Mouse (Mus musculus) large intestine, adult 2 months (tissue): Measurements from ENCODE around the gene Robo1. TPM values are rescaled to one million over a fixed set of nuclear protein-coding genes. Genes with fewer than 3 reads are reported as not detected.

Source experiments
- DNase-seq: peaks from one replicate; pipeline ENCODE4 v3.0.0-alpha.2; 2012; ENCODE audit warnings: low read depth, low spot score
- WGBS: fragments of 180-500 bp; shearing (Covaris S2); methylation state at CpG from one replicate; pipeline ENCODE4 v1.1.7; 2018; 5-methylcytosine and 5-hydroxymethylcytosine counted together
- polyA plus RNA-seq: library from polyadenylated mRNA; depleted of rRNA; stranded (reverse); fragments of >200 nt; gene quantifications from 2 replicates; pipeline ENCODE4 v1.2.3, GENCODE M21; 2012

Robo1 gene
- polyA plus RNA-seq, 1 experiment = 0.56 TPM

GRCm38 (mm10) chr16:73011313-73011712, 703.2 kb downstream of the Robo1 start:
- no peak for DNase-seq

GRCm38 (mm10) chr16:73012926-73013325, 704.8 kb downstream of the Robo1 start:
- DNase-seq = no peak
- 94% methylated on average over 11 of the region's 11 CpGs for WGBS

More at GRCm38 (mm10) chr16:73011313-73011712, 703.2 kb downstream of the Robo1 start:
- WGBS = 37% methylated on average over 7 of the region's 7 CpGs

- 49% methylated on average over 8 of the region's 8 CpGs for WGBS
- no peak for DNase-seq
These were observed 706.4 kb downstream of the Robo1 start for GRCm38 (mm10) chr16:73014544-73014943.

- 78% methylated on average over 4 of the region's 4 CpGs for WGBS
- no peak for DNase-seq
These were observed 707.9 kb downstream of the Robo1 start for GRCm38 (mm10) chr16:73015976-73016375.

GRCm38 (mm10) chr16:73016801-73017200, 708.7 kb downstream of the Robo1 start:
- WGBS = 70% methylated on average over 7 of the region's 7 CpGs
- no peak for DNase-seq

GRCm38 (mm10) chr16:73024326-73024725, 716.2 kb downstream of the Robo1 start:
- WGBS = 92% methylated on average over 13 of the region's 13 CpGs
- DNase-seq = no peak

GRCm38 (mm10) chr16:73027692-73028091, 719.6 kb downstream of the Robo1 start:
- 85% methylated on average over 14 of the region's 14 CpGs for WGBS
- DNase-seq = no peak

GRCm38 (mm10) chr16:73030999-73031398, 722.9 kb downstream of the Robo1 start:
- DNase-seq = no peak
- WGBS = 42% methylated on average over 4 of the region's 4 CpGs

GRCm38 (mm10) chr16:73035210-73035985, 727.3 kb downstream of the Robo1 start:
- DNase-seq = no peak
- WGBS = 92% methylated on average over 20 of the region's 20 CpGs

GRCm38 (mm10) chr16:73038552-73038951, 730.4 kb downstream of the Robo1 start:
- no peak for DNase-seq
- WGBS = 39% methylated on average over 7 of the region's 7 CpGs

- no peak for DNase-seq
- WGBS = 50% methylated on average over 3 of the region's 3 CpGs
These were observed 754.4 kb downstream of the Robo1 start for GRCm38 (mm10) chr16:73062461-73062860.

- WGBS = 59% methylated on average over 7 of the region's 7 CpGs
- no peak for DNase-seq
These were observed 759.7 kb downstream of the Robo1 start for GRCm38 (mm10) chr16:73067782-73068181.

- DNase-seq = no peak
- whole genome bisulfite sequencing = 71% methylated on average over 3 of the region's 3 CpGs
These were observed 763.9 kb downstream of the Robo1 start for GRCm38 (mm10) chr16:73072047-73072446.

GRCm38 (mm10) chr16:73072883-73073282, 764.8 kb downstream of the Robo1 start:
- no peak for DNase-seq
- WGBS = 94% methylated on average over 6 of the region's 6 CpGs

- WGBS = 87% methylated on average over 4 of the region's 4 CpGs
- no peak for DNase-seq
These were observed 774.3 kb downstream of the Robo1 start for GRCm38 (mm10) chr16:73082420-73082819.

GRCm38 (mm10) chr16:73083077-73083476, 775.0 kb downstream of the Robo1 start:
- no peak for DNase-seq
- 81% methylated on average over 2 of the region's 2 CpGs for WGBS
